Mouse (Mus musculus) heart, adult 10 weeks (tissue): ENCODE results near the gene Olfr1269. TPM values are rescaled to one million over a fixed set of nuclear protein-coding genes. Genes with fewer than 3 reads are reported as not detected.

ENCODE experiments used
- polyA plus RNA-seq: library from polyadenylated mRNA; stranded (reverse); fragments of 350-450 nt; fragmentation: Illumina TruSeq; extraction: RNeasy Lipid Tissue Mini Kit (QIAGEN cat#74804); gene quantifications from one replicate; pipeline ENCODE4 v1.2.3, GENCODE M21; 2014; ENCODE audit warnings: low read depth, low replicate concordance

Olfr1269 gene
- polyA plus RNA-seq, result not detected

DNA sequence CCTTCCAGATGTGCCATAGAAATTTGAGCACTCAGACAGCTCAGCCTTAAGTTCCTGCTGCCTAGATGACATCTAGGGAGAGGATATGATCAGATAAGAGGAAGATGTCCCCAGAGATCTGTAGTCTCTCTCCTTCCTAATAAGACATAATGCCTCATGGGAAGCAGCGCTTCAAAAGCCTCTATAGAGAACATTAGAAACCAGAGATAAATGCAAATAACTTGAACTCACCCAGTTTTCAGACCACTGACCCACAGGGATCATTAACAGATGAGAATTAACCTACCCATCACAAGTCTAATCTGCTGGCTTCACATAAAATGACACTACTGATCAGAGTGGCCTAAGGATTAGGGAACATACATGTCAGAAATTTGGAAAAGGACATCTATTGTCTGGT, at the start of gene Olfr1269:
TSS of gene Olfr1269 (minus strand) at position 101 of the 400 bp plus-strand sequence.

DNA sequence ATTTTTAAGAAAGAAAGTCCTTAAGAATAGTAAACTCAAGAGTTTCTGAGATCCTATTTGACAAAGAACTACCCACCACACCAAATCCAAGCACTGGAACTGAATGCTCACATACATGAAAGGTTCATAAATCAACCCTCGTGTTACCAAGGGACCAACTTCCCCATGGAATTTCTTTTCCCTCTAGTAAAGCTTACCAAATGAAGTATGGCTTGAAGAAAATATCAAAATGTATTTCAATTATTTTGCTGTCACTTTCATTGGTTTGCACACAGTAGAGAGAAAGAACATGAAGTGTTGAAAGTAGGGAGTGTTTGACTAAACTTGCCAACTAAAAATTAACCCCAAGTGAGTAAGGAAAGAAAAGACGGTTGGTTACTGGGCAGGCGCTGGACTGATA, 31.8 kb upstream of the Olfr1269 start, which contains the start of gene Olfr1270:
TSS of gene Olfr1270 (minus strand) at position 101 of the 400 bp plus-strand sequence.

DNA sequence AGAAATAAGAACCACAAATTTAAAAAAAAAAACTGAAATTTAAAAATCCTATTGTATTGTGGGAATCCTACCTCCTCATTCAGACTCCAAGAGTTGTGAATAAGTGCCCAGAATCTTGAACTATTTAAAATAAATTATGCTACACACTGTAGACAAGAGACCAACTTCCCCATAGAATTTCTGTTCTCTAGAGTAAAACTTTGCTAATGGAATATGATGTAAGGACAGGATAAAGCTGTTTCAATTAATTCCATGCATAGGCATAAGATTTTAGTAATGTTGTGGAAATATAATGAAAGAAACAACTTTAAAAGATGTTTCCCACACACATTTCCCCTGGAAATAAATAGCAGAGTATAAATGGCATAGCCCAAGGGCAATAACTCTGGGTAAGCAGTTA, 21.0 kb upstream of the Olfr1269 start, which contains the start of gene Olfr32:
TSS of gene Olfr32 (minus strand) at position 101 of the 400 bp plus-strand sequence.

Other genes with a start within 250 kb of the Olfr1269 start
- gene Olfr1257, start 243.0 kb downstream of the Olfr1269 start, polyA plus RNA-seq, result not detected
- gene Olfr1258, start 194.1 kb downstream of the Olfr1269 start, polyA plus RNA-seq, result not detected
- not detected for gene Olfr1259, start 172.7 kb downstream of the Olfr1269 start, polyA plus RNA-seq
- not detected for gene Olfr1260, start 147.1 kb downstream of the Olfr1269 start, polyA plus RNA-seq
- gene Olfr1261, start 130.2 kb downstream of the Olfr1269 start, polyA plus RNA-seq, result not detected
- gene Olfr1262, start 121.3 kb downstream of the Olfr1269 start, polyA plus RNA-seq, result not detected
- not detected for gene Olfr1263, start 109.3 kb downstream of the Olfr1269 start, polyA plus RNA-seq
- gene Olfr1264, start 95.8 kb downstream of the Olfr1269 start, polyA plus RNA-seq, result not detected
- not detected for gene Olfr1265, start 86.1 kb downstream of the Olfr1269 start, polyA plus RNA-seq
- not detected for gene Olfr140, start 57.8 kb downstream of the Olfr1269 start, polyA plus RNA-seq
- not detected for gene Olfr32, start 20.9 kb upstream of the Olfr1269 start, polyA plus RNA-seq
- not detected for gene Olfr1270, start 31.7 kb upstream of the Olfr1269 start, polyA plus RNA-seq
- not detected for gene Olfr1506, start 103.1 kb upstream of the Olfr1269 start, polyA plus RNA-seq
- gene Olfr142, start 136.2 kb upstream of the Olfr1269 start, polyA plus RNA-seq, result not detected
- gene Olfr1271, start 149.6 kb upstream of the Olfr1269 start, polyA plus RNA-seq, result not detected
- not detected for gene Olfr1272, start 171.4 kb upstream of the Olfr1269 start, polyA plus RNA-seq
- gene Gm13769, start 200.8 kb upstream of the Olfr1269 start, polyA plus RNA-seq, result not detected